Mouse (Mus musculus): Measurements from ENCODE around the gene Psg28.
"Not testable (repeated sequence)": the region's sequence is repeated elsewhere in the genome, so short reads cannot be mapped to it uniquely, and the experiment has no call there.

Gene Psg28

DNA sequence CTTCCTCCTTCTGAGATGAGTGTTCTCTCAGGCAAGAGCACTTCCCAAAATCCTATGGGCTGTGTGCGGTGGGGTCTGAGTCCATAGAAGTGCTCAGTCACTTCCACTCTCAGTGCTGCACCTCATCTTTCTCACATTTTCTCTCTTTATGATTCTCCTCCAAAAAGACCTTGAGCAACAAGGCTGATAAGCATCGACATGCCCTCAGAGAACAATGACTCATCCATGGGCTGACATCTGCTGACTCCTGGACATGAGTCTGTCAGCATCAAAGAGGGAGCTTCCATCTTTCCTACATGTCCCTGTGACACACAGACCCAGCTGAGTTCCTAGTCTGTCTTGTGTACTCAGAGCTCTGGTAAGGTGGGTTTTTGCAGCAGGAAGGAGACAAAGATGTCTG, at the start of gene Psg28:
Gene Psg28, minus strand, starts transcription at position 101 of the 400 bp plus-strand sequence.
- not testable (repeated sequence) for DNase-seq

DNA sequence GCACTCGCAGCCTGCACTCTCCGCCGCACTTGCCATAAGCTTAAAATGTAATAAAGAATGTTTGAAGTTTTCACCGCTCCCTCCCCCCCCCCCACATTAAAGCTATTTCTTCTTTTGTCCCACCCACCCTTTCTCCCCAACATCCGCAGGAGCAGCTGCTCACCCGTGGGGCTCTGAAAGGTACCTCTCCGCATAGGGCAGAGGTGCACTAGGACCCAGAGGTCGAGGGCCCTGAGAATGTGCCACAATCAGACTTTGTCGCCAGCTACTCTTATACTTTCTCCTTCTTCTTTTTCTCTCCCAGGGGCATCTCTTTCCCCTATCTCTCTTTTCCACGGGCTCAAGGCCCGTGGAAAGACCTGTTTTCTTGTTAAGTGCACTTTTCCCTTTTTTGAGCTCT, 28.4 kb downstream of the Psg28 start:
- no peak for DNase-seq

DNA sequence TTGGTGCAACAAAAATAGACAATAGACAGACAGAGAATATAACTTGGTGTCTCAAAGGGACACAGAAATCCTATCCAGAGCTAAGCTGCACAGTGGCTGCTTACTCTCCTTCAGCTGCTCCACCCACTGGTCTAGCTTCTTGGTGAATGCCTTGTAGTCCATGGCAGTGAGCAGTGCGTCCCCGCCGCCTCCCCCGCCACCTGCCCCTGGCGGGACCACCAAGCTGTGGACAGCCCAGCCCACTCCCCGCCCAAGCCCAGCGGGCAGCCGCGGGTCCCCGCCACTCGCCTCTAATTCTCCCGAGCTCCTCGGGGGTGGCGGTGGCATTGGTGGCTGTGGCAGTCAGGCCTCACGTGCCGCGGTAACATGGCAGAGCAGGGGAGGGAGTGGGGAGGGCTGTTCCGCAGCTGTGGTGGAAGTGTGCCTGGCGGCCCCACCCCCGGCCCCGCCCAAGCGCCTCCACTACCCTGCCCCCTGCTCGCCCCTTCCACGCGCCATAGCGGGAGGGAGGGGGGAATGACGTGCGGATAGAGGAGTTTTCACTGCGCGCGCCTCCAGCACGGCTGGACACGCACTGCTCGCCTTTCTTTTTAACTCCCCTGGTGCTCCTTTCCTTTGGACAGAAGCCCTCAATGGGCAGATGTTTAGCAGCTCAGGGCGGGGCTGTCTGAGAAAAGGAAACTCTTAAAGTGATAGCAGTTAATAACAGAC, 29.2 kb downstream of the Psg28 start:
- DNase-seq, result peak in 1 of 2 experiments; percentile 5

- not testable (repeated sequence) for DNase-seq
Measured at GRCm38 (mm10) chr7:18391483-18391882, 40.4 kb downstream of the Psg28 start.

DNA sequence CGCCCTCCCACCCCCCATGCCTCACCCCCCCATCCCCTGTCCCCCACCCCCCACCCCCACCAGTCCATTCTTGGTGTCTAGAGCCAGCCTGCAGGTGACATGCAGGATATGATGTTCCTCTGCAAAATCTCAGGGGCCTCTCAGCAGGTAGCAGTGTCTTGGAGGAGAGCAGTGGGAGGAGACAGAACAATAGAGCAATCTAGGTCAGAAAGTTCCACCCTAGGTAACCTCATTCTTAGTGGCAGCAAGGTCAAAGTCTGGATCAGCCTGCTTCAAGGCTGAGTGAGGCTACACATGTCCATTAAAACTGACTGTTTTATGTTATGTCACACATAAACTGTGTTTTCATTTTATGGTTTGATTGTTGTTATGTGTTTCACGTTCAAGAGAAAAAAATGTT, 53.5 kb downstream of the Psg28 start:
- DNase-seq, result no peak

Measured in kidney, postnatal 4 days (tissue).